Mouse (Mus musculus): ENCODE data around the gene Ms4a2. TPM values are rescaled to one million over a fixed set of nuclear protein-coding genes. Genes with fewer than 3 reads are reported as not detected.

Gene Ms4a2
- polyA plus RNA-seq (2014; fragmentation: Nextera tagmentation; extraction: Ambion mirVana) = not detected in 2 replicates

- Histone ChIP-seq H3K4me1 (ENCODE audit: control insufficient read depth, insufficient read depth, low read length) (no peaks in the 10 kb centered on the region), H3K4me2 (ENCODE audit: low read length) (no peak within 1 kb of the TSS), H3K9me3 (replicated peaks; ENCODE audit: control insufficient read depth, low read length) (no peaks in the 10 kb centered on the region), H3K27me3 (replicated peaks; ENCODE audit: control insufficient read depth, insufficient read depth, low read length) (no peaks in the 10 kb centered on the region), H3K9ac (ENCODE audit: low read length) (no peak within 1 kb of the TSS), H3K4me3 (ENCODE audit: low read depth, low read length) (no peak within 1 kb of the TSS), H3K36me3 (ENCODE audit: control insufficient read depth, insufficient read depth, low read length) (no peaks in the 10 kb centered on the region), H3K27ac (ENCODE audit: low read depth, low read length) (no peak within 1 kb of the TSS)
- WGBS = 90% methylated on average over 2 of the region's 2 CpGs
- no peak for ATAC-seq
- no peak for DNase-seq (ENCODE audit: low spot score)
Observed at GRCm38 (mm10) chr19:11623551-11623950, at the start of gene Ms4a2. Ms4a2 (minus strand) TSS chr19:11623719.

DNA sequence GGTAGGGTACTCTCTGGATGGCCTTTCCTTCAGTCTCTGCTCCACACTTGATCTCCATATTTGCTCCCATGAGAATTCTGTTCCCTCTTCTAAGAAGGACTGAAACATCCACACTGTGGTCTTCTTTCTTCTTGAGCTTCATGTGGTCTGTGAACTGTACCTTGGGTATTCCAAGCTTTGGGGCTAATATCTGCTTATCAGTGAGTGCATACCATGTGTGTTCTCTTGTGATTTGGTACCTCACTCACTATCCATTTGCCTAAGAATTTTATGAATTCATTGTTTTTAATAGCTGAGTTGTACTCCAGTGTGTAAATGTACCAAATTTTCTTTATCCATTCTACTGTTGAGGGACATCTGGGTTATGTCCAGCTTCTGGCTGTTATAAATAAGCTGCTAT is 38.0 kb upstream of the Ms4a2 start:
- no peaks in the 10 kb centered on the region for H3K4me1 ChIP-seq (ENCODE audit: control insufficient read depth, insufficient read depth, low read length)
- H3K9me3 ChIP-seq (replicated peaks; ENCODE audit: control insufficient read depth, low read length) = no peaks in the 10 kb centered on the region
- H3K9ac ChIP-seq (ENCODE audit: low read length) = no peak overlapping the region
- no peak overlapping the region for H3K4me2 ChIP-seq (ENCODE audit: low read length)
- no peak overlapping the region for H3K4me3 ChIP-seq (ENCODE audit: low read depth, low read length)
- no peaks in the 10 kb centered on the region for H3K36me3 ChIP-seq (ENCODE audit: control insufficient read depth, insufficient read depth, low read length)
- no peaks in the 10 kb centered on the region for H3K27me3 ChIP-seq (replicated peaks; ENCODE audit: control insufficient read depth, insufficient read depth, low read length)
- no peak overlapping the region for H3K27ac ChIP-seq (ENCODE audit: low read depth, low read length)
- DNase-seq (ENCODE audit: low spot score) (no peak), ATAC-seq (no peak)

DNA sequence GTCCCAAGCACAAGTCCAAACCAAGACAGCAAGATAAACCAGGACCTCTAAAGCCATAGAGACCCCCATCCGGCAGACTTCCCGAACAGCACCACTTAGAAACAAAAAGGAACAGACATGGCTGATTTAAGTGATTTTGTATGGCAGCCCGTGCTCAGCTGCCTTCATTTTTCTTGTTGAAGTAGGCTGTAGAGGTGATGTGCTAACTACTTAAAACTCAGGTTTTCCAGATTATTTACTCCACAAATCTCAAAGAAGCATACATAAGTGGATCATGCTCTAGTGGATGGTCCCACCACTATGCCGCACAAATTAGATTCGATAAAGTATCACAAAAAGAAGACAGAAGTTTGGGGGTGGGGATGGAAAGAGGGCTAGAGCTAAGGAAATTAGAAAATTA is 36.9 kb upstream of the Ms4a2 start, which contains the start of gene Oosp2:
TSS of gene Oosp2 (minus strand) at position 101 of the 400 bp plus-strand sequence.
- H3K36me3 ChIP-seq (ENCODE audit: control insufficient read depth, insufficient read depth, low read length) = no peaks in the 10 kb centered on the region
- H3K9me3 ChIP-seq (replicated peaks; ENCODE audit: control insufficient read depth, low read length) = no peaks in the 10 kb centered on the region
- ATAC-seq = no peak
- H3K4me1 ChIP-seq (ENCODE audit: control insufficient read depth, insufficient read depth, low read length) = no peaks in the 10 kb centered on the region
- H3K4me2 ChIP-seq (ENCODE audit: low read length) = no peak within 1 kb of the TSS
- 92% methylated on average over 5 of the region's 5 CpGs for WGBS
- DNase-seq (ENCODE audit: low spot score) = no peak
- no peak within 1 kb of the TSS for H3K9ac ChIP-seq (ENCODE audit: low read length)
- no peak within 1 kb of the TSS for H3K4me3 ChIP-seq (ENCODE audit: low read depth, low read length)
- no peak within 1 kb of the TSS for H3K27ac ChIP-seq (ENCODE audit: low read depth, low read length)
- H3K27me3 ChIP-seq (replicated peaks; ENCODE audit: control insufficient read depth, insufficient read depth, low read length) = no peaks in the 10 kb centered on the region

DNA sequence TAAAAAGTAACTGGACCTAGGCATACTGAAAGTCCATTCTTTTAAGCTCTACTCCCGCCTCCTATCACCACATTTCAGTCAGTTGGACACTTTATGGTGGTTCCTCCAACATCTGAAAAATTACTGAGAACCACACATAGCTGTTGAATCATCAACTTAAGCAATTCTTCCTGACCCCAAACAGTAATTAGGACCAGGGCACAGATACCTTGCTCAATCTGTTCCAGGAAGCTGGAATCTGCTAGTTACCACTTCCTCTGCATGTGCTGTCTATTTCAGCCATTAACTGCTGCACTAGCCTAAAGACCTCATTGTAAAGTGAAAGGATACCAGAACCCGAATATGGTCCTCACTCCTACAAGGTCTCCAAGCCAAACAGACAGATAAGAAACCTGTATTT is 35.6 kb upstream of the Ms4a2 start:
- no peak overlapping the region for H3K9ac ChIP-seq (ENCODE audit: low read length)
- no peak overlapping the region for H3K4me2 ChIP-seq (ENCODE audit: low read length)
- DNase-seq (ENCODE audit: low spot score) (no peak), ATAC-seq (no peak)
- no peak overlapping the region for H3K4me3 ChIP-seq (ENCODE audit: low read depth, low read length)
- no peaks in the 10 kb centered on the region for H3K4me1 ChIP-seq (ENCODE audit: control insufficient read depth, insufficient read depth, low read length)
- 73% methylated on average over 2 of the region's 2 CpGs for WGBS
- no peaks in the 10 kb centered on the region for H3K27me3 ChIP-seq (replicated peaks; ENCODE audit: control insufficient read depth, insufficient read depth, low read length)
- no peak overlapping the region for H3K27ac ChIP-seq (ENCODE audit: low read depth, low read length)
- no peaks in the 10 kb centered on the region for H3K36me3 ChIP-seq (ENCODE audit: control insufficient read depth, insufficient read depth, low read length)
- no peaks in the 10 kb centered on the region for H3K9me3 ChIP-seq (replicated peaks; ENCODE audit: control insufficient read depth, low read length)

DNA sequence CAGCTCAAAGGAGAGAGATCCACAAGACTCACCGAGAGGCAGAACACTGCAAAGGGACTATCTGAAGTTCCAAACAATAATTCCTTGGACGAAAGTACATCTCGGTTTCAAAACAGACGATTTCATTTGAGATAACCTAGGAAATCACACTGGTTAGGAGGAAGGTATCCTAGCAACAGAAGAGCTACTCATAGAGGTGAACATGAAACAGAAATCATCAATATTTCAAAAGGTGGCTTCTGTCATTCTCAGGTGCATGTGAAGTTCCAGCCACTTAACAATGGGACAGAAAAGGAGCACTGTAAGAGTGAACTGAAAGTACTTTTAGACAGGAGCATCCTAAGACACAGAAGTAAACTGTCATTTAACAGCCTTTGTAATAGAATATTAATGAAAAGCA is 26.0 kb upstream of the Ms4a2 start:
- Histone ChIP-seq H3K36me3 (ENCODE audit: control insufficient read depth, insufficient read depth, low read length) (no peaks in the 10 kb centered on the region), H3K4me2 (ENCODE audit: low read length) (no peak overlapping the region), H3K9me3 (replicated peaks; ENCODE audit: control insufficient read depth, low read length) (no peaks in the 10 kb centered on the region), H3K27me3 (replicated peaks; ENCODE audit: control insufficient read depth, insufficient read depth, low read length) (no peaks in the 10 kb centered on the region), H3K9ac (ENCODE audit: low read length) (no peak overlapping the region), H3K4me1 (ENCODE audit: control insufficient read depth, insufficient read depth, low read length) (no peaks in the 10 kb centered on the region), H3K27ac (ENCODE audit: low read depth, low read length) (no peak overlapping the region), H3K4me3 (ENCODE audit: low read depth, low read length) (no peak overlapping the region)
- DNase-seq (ENCODE audit: low spot score) (no peak), ATAC-seq (no peak)
- 82% methylated on average over 4 of the region's 4 CpGs for WGBS

- DNase-seq (ENCODE audit: low spot score) = no peak
- ATAC-seq = no peak
- no peak overlapping the region for H3K4me2 ChIP-seq (ENCODE audit: low read length)
- H3K4me3 ChIP-seq (ENCODE audit: low read depth, low read length) = no peak overlapping the region
- no peak overlapping the region for H3K9ac ChIP-seq (ENCODE audit: low read length)
- WGBS = 82% methylated on average over 3 of the region's 3 CpGs
- H3K9me3 ChIP-seq (replicated peaks; ENCODE audit: control insufficient read depth, low read length) = no peaks in the 10 kb centered on the region
- no peaks in the 10 kb centered on the region for H3K4me1 ChIP-seq (ENCODE audit: control insufficient read depth, insufficient read depth, low read length)
- H3K36me3 ChIP-seq (ENCODE audit: control insufficient read depth, insufficient read depth, low read length) = no peaks in the 10 kb centered on the region
- H3K27ac ChIP-seq (ENCODE audit: low read depth, low read length) = no peak overlapping the region
- H3K27me3 ChIP-seq (replicated peaks; ENCODE audit: control insufficient read depth, insufficient read depth, low read length) = no peaks in the 10 kb centered on the region
Observed at GRCm38 (mm10) chr19:11646166-11646565, 22.6 kb upstream of the Ms4a2 start.

GRCm38 (mm10) chr19:11640732-11641131 is 17.2 kb upstream of the Ms4a2 start, which contains the start of gene Ms4a3:
Ms4a3 (minus strand) TSS chr19:11640851.
- DNase-seq (ENCODE audit: low spot score) (no peak), ATAC-seq (no peak)
- 68% methylated on average over 1 of the region's 1 CpGs for WGBS
- Histone ChIP-seq H3K4me3 (ENCODE audit: low read depth, low read length) (no peak within 1 kb of the TSS), H3K9me3 (replicated peaks; ENCODE audit: control insufficient read depth, low read length) (no peaks in the 10 kb centered on the region), H3K4me1 (ENCODE audit: control insufficient read depth, insufficient read depth, low read length) (no peaks in the 10 kb centered on the region), H3K9ac (ENCODE audit: low read length) (no peak within 1 kb of the TSS), H3K36me3 (ENCODE audit: control insufficient read depth, insufficient read depth, low read length) (no peaks in the 10 kb centered on the region), H3K4me2 (ENCODE audit: low read length) (no peak within 1 kb of the TSS), H3K27me3 (replicated peaks; ENCODE audit: control insufficient read depth, insufficient read depth, low read length) (no peaks in the 10 kb centered on the region), H3K27ac (ENCODE audit: low read depth, low read length) (no peak within 1 kb of the TSS)

GRCm38 (mm10) chr19:11639038-11639437 is 15.5 kb upstream of the Ms4a2 start:
- H3K9ac ChIP-seq (ENCODE audit: low read length) = no peak overlapping the region
- no peaks in the 10 kb centered on the region for H3K9me3 ChIP-seq (replicated peaks; ENCODE audit: control insufficient read depth, low read length)
- WGBS = 76% methylated on average over 4 of the region's 4 CpGs
- H3K4me1 ChIP-seq (ENCODE audit: control insufficient read depth, insufficient read depth, low read length) = no peaks in the 10 kb centered on the region
- H3K4me3 ChIP-seq (ENCODE audit: low read depth, low read length) = no peak overlapping the region
- no peak for ATAC-seq
- no peak overlapping the region for H3K27ac ChIP-seq (ENCODE audit: low read depth, low read length)
- no peaks in the 10 kb centered on the region for H3K36me3 ChIP-seq (ENCODE audit: control insufficient read depth, insufficient read depth, low read length)
- no peak overlapping the region for H3K4me2 ChIP-seq (ENCODE audit: low read length)
- no peaks in the 10 kb centered on the region for H3K27me3 ChIP-seq (replicated peaks; ENCODE audit: control insufficient read depth, insufficient read depth, low read length)
- DNase-seq (ENCODE audit: low spot score) = no peak

DNA sequence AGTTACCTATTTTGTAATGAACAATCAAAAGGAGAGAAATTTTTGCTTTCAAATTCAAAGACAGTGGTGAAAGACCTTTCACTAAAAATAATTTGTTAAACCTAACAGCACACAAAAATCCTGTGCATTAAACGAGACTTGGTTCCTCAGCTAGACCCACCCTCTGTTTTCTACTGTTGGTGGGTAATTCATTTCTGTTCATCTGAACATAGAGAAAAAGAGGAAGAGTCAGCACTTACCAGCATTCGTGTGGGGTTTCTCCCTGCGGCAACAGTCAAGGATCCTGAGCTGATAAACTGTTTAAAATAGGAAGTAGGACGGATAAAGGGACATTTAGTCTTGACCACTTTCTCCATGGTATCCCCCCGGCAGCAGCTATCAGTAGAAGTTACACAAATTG is 12.1 kb upstream of the Ms4a2 start:
- H3K4me1 ChIP-seq (ENCODE audit: control insufficient read depth, insufficient read depth, low read length) = no peaks in the 10 kb centered on the region
- no peak for ATAC-seq
- 85% methylated on average over 5 of the region's 5 CpGs for WGBS

More for the DNA sequence above, 12.1 kb upstream of the Ms4a2 start:
- no peak for DNase-seq (ENCODE audit: low spot score)
- no peak overlapping the region for H3K4me3 ChIP-seq (ENCODE audit: low read depth, low read length)
- no peak overlapping the region for H3K27ac ChIP-seq (ENCODE audit: low read depth, low read length)
- no peaks in the 10 kb centered on the region for H3K9me3 ChIP-seq (replicated peaks; ENCODE audit: control insufficient read depth, low read length)
- no peak overlapping the region for H3K4me2 ChIP-seq (ENCODE audit: low read length)
- no peaks in the 10 kb centered on the region for H3K36me3 ChIP-seq (ENCODE audit: control insufficient read depth, insufficient read depth, low read length)
- no peak overlapping the region for H3K9ac ChIP-seq (ENCODE audit: low read length)
- no peaks in the 10 kb centered on the region for H3K27me3 ChIP-seq (replicated peaks; ENCODE audit: control insufficient read depth, insufficient read depth, low read length)
